Mouse (Mus musculus): ENCODE data around the gene Efcab12.

DNA sequence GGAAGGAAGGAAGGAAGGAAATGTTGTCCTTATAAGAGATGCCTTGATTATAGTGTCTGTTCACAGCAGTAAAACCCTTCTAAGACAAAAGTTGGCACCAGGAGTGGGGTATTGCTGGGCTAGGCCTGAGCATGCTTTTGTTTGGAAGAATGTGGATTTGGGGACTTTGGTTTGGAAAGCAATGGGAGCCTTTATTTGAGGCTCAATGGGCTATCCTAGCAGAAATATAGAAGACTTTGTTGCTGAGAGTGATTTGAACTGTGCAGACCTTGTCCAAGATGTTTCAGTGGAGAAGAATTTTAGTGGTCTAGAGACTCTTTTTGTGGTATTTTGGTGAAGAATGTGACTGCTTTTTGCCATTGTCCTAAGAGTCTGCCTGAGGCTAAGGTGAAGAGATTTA lies 4.4 kb downstream of the Efcab12 start:
- TF ChIP-seq POLR2A (IDR thresholded peaks at IDR 0.05; ENCODE audit: extremely low read depth, insufficient read depth, low read length) = no peak
- TF ChIP-seq CTCF (IDR thresholded peaks at IDR 0.05; ENCODE audit: low read depth, low read length) = no peak

Data from liver, adult 2 months (tissue).